Mouse (Mus musculus) kidney, adult 11 months (tissue): ENCODE measurements around the gene Ncaph.
"Not testable (repeated sequence)": the region's sequence is repeated elsewhere in the genome, so short reads cannot be mapped to it uniquely, and the experiment has no call there.

ENCODE experiments used
- DNase-seq: peaks from one replicate; pipeline ENCODE4 v3.0.0; 2022

Gene Ncaph

GRCm38 (mm10) chr2:127133621-127134461, at the start of gene Ncaph:
Gene Ncaph (minus strand): TSS chr2:127133954.
- DNase-seq: peak; percentile 87

- peak; percentile 89 for DNase-seq
Observed at GRCm38 (mm10) chr2:127182598-127183381, 49.0 kb upstream of the Ncaph start.

- not testable (repeated sequence) for DNase-seq
Observed at GRCm38 (mm10) chr2:127166261-127166660, 32.5 kb upstream of the Ncaph start.

GRCm38 (mm10) chr2:127165675-127166074, 31.9 kb upstream of the Ncaph start:
- DNase-seq: no peak

GRCm38 (mm10) chr2:127145699-127146098, 11.9 kb upstream of the Ncaph start:
- DNase-seq: no peak

GRCm38 (mm10) chr2:127143158-127144063, 9.7 kb upstream of the Ncaph start, which contains the start of gene Itpripl1:
Gene Itpripl1 (minus strand): TSS chr2:127143442.
- DNase-seq: peak; percentile 94

GRCm38 (mm10) chr2:127142577-127143157, 8.9 kb upstream of the Ncaph start:
- DNase-seq: no peak

GRCm38 (mm10) chr2:127142031-127142430, 8.3 kb upstream of the Ncaph start:
- DNase-seq: no peak

- no peak for DNase-seq
Observed at GRCm38 (mm10) chr2:127140011-127140410, 6.3 kb upstream of the Ncaph start.

GRCm38 (mm10) chr2:127139605-127140004, 5.9 kb upstream of the Ncaph start:
- no peak for DNase-seq

- DNase-seq: no peak
Observed at GRCm38 (mm10) chr2:127139094-127139493, 5.3 kb upstream of the Ncaph start.

- no peak for DNase-seq
Observed at GRCm38 (mm10) chr2:127138449-127138848, 4.7 kb upstream of the Ncaph start.

- DNase-seq: no peak
Observed at GRCm38 (mm10) chr2:127137838-127138420, 4.2 kb upstream of the Ncaph start.

GRCm38 (mm10) chr2:127136979-127137378, 3.2 kb upstream of the Ncaph start:
- DNase-seq: no peak

- not testable (repeated sequence) for DNase-seq
Observed at GRCm38 (mm10) chr2:127135255-127135654, 1.5 kb upstream of the Ncaph start.

GRCm38 (mm10) chr2:127131353-127131752, 2.4 kb downstream of the Ncaph start:
- no peak for DNase-seq

- DNase-seq: no peak
Observed at GRCm38 (mm10) chr2:127128926-127129325, 4.8 kb downstream of the Ncaph start.

GRCm38 (mm10) chr2:127121591-127122235, 12.0 kb downstream of the Ncaph start:
- DNase-seq: peak; percentile 61

- DNase-seq: no peak
Observed at GRCm38 (mm10) chr2:127108986-127109385, 24.8 kb downstream of the Ncaph start.

- no peak for DNase-seq
Observed at GRCm38 (mm10) chr2:127092000-127092399, 41.8 kb downstream of the Ncaph start.

GRCm38 (mm10) chr2:127090151-127090550, 43.6 kb downstream of the Ncaph start:
- DNase-seq: not testable (repeated sequence)
